Mouse (Mus musculus) megakaryocyte, embryonic 14.5 days (primary cell): ENCODE measurements around the gene Exoc3l.

Experiments
- FLI1 ChIP-seq: IDR thresholded peaks from 2 replicates; pipeline ENCODE4 v1.6.1; 2012; ENCODE audit warnings: low read length, inconsistent platforms, mixed read lengths
- GATA1 ChIP-seq: IDR thresholded peaks from 3 replicates; pipeline ENCODE4 v1.6.1; 2012; ENCODE audit warnings: mixed read lengths, low read length, inconsistent platforms, borderline replicate concordance

DNA sequence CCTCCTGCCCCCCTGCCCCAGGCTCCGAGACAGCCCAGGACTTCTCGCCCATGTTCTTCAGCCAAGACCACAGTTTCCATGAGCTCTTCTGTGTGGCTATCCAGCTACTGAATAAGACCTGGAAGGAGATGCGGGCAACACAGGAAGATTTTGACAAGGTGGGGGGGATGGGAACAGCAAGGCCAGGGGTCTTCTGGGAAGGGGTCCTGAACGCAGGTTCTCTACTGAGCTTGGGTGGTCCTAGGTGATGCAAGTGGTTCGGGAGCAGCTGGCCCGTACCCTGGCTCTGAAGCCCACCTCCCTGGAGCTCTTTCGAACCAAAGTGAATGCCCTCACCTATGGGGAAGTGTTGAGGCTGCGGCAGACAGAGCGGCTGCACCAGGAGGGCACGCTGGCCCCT lies 12.5 kb upstream of the Exoc3l start:
- TF ChIP-seq GATA1: no peak
- no peak for TF ChIP-seq FLI1
